Mouse (Mus musculus): ENCODE results near the gene Smim24. TPM values are rescaled to one million over a fixed set of nuclear protein-coding genes. Genes with fewer than 3 reads are reported as not detected.
A peak's percentile ranks its signal among the peaks of the same experiment; 100 is the strongest.

The Smim24 gene
- polyA plus RNA-seq, 1 experiment: not detected

- H3K27ac ChIP-seq (ENCODE audit: insufficient read depth, low read depth, low read length): no peak overlapping the region
- peaks cover 84% of the 10 kb centered on the region for H3K4me1 ChIP-seq (ENCODE audit: control insufficient read depth, insufficient read depth, low read length)
Observed at GRCm38 (mm10) chr10:81421041-81421796, 28.4 kb downstream of the Smim24 start.

GRCm38 (mm10) chr10:81421797-81422100, 28.9 kb downstream of the Smim24 start:
- no peak overlapping the region for H3K4me3 ChIP-seq (ENCODE audit: insufficient read depth, low read depth, low read length)
- TF ChIP-seq CTCF (IDR thresholded peaks at IDR 0.05; ENCODE audit: insufficient read depth, low read depth, low read length): no peak
- TF ChIP-seq POLR2A (IDR thresholded peaks at IDR 0.05; ENCODE audit: insufficient read depth, low read depth, low read length): no peak
- H3K27ac ChIP-seq (ENCODE audit: insufficient read depth, low read depth, low read length): no peak overlapping the region
- 81% methylated on average over 5 of the region's 5 CpGs for WGBS
- peaks cover 84% of the 10 kb centered on the region for H3K4me1 ChIP-seq (ENCODE audit: control insufficient read depth, insufficient read depth, low read length)

More at GRCm38 (mm10) chr10:81421041-81421796, 28.4 kb downstream of the Smim24 start:
- WGBS: 72% methylated on average over 4 of the region's 4 CpGs
- H3K4me3 ChIP-seq (ENCODE audit: insufficient read depth, low read depth, low read length): no peak overlapping the region
- no peak for TF ChIP-seq POLR2A (IDR thresholded peaks at IDR 0.05; ENCODE audit: insufficient read depth, low read depth, low read length)
- TF ChIP-seq CTCF (IDR thresholded peaks at IDR 0.05; ENCODE audit: insufficient read depth, low read depth, low read length): no peak

- peaks cover 83% of the 10 kb centered on the region for H3K4me1 ChIP-seq (ENCODE audit: control insufficient read depth, insufficient read depth, low read length)
- H3K27ac ChIP-seq (ENCODE audit: insufficient read depth, low read depth, low read length): no peak overlapping the region
- no peak for TF ChIP-seq POLR2A (IDR thresholded peaks at IDR 0.05; ENCODE audit: insufficient read depth, low read depth, low read length)
- no peak for TF ChIP-seq CTCF (IDR thresholded peaks at IDR 0.05; ENCODE audit: insufficient read depth, low read depth, low read length)
- H3K4me3 ChIP-seq (ENCODE audit: insufficient read depth, low read depth, low read length): no peak overlapping the region
- 61% methylated on average over 6 of the region's 6 CpGs for WGBS
Observed at GRCm38 (mm10) chr10:81422191-81422590, 29.3 kb downstream of the Smim24 start.

- 80% methylated on average over 3 of the region's 3 CpGs for WGBS
- H3K27ac ChIP-seq (ENCODE audit: insufficient read depth, low read depth, low read length): no peak overlapping the region
- H3K4me1 ChIP-seq (ENCODE audit: control insufficient read depth, insufficient read depth, low read length): peaks cover 81% of the 10 kb centered on the region
- H3K4me3 ChIP-seq (ENCODE audit: insufficient read depth, low read depth, low read length): no peak overlapping the region
- TF ChIP-seq POLR2A (IDR thresholded peaks at IDR 0.05; ENCODE audit: insufficient read depth, low read depth, low read length) (no peak), CTCF (IDR thresholded peaks at IDR 0.05; ENCODE audit: insufficient read depth, low read depth, low read length) (no peak)
Observed at GRCm38 (mm10) chr10:81422661-81423217, 29.9 kb downstream of the Smim24 start.

GRCm38 (mm10) chr10:81423476-81424245, 30.8 kb downstream of the Smim24 start:
- 80% methylated on average over 4 of the region's 4 CpGs for WGBS
- TF ChIP-seq POLR2A (IDR thresholded peaks at IDR 0.05; ENCODE audit: insufficient read depth, low read depth, low read length) (no peak), CTCF (IDR thresholded peaks at IDR 0.05; ENCODE audit: insufficient read depth, low read depth, low read length) (no peak)
- H3K4me3 ChIP-seq (ENCODE audit: insufficient read depth, low read depth, low read length): no peak overlapping the region; the same call in 1 of the 2 replicates
- peaks cover 72% of the 10 kb centered on the region for H3K4me1 ChIP-seq (ENCODE audit: control insufficient read depth, insufficient read depth, low read length)
- no peak overlapping the region for H3K27ac ChIP-seq (ENCODE audit: insufficient read depth, low read depth, low read length)

- TF ChIP-seq CTCF (IDR thresholded peaks at IDR 0.05; ENCODE audit: insufficient read depth, low read depth, low read length): no peak
- no peak for TF ChIP-seq POLR2A (IDR thresholded peaks at IDR 0.05; ENCODE audit: insufficient read depth, low read depth, low read length)
- peaks cover 69% of the 10 kb centered on the region for H3K4me1 ChIP-seq (ENCODE audit: control insufficient read depth, insufficient read depth, low read length)
- 13% methylated on average over 25 of the region's 25 CpGs for WGBS
- H3K27ac ChIP-seq (ENCODE audit: insufficient read depth, low read depth, low read length): peak overlapping the region; percentile 52; the same call in 1 of the 2 replicates
- peak overlapping the region; percentile 23; the same call in 1 of the 2 replicates for H3K4me3 ChIP-seq (ENCODE audit: insufficient read depth, low read depth, low read length)
Observed at GRCm38 (mm10) chr10:81424246-81425051, 31.6 kb downstream of the Smim24 start.

GRCm38 (mm10) chr10:81425236-81425850, 32.5 kb downstream of the Smim24 start:
- WGBS: 36% methylated on average over 10 of the region's 10 CpGs
- peak overlapping the region; percentile 23 for H3K4me3 ChIP-seq (ENCODE audit: insufficient read depth, low read depth, low read length)
- peaks cover 64% of the 10 kb centered on the region for H3K4me1 ChIP-seq (ENCODE audit: control insufficient read depth, insufficient read depth, low read length)
- peak overlapping the region; percentile 52 for H3K27ac ChIP-seq (ENCODE audit: insufficient read depth, low read depth, low read length)
- TF ChIP-seq CTCF (IDR thresholded peaks at IDR 0.05; ENCODE audit: insufficient read depth, low read depth, low read length) (no peak), POLR2A (IDR thresholded peaks at IDR 0.05; ENCODE audit: insufficient read depth, low read depth, low read length) (no peak)

GRCm38 (mm10) chr10:81426081-81426671, 33.3 kb downstream of the Smim24 start:
- 0 out of 2 replicates have a peak overlapping the region, but pooled peaks have one; percentile 66 for H3K27ac ChIP-seq (ENCODE audit: insufficient read depth, low read depth, low read length)
- TF ChIP-seq CTCF (IDR thresholded peaks at IDR 0.05; ENCODE audit: insufficient read depth, low read depth, low read length) (no peak), POLR2A (IDR thresholded peaks at IDR 0.05; ENCODE audit: insufficient read depth, low read depth, low read length) (no peak)
- H3K4me1 ChIP-seq (ENCODE audit: control insufficient read depth, insufficient read depth, low read length): peaks cover 59% of the 10 kb centered on the region
- 0% methylated on average over 27 of the region's 33 CpGs for WGBS
- H3K4me3 ChIP-seq (ENCODE audit: insufficient read depth, low read depth, low read length): peak overlapping the region; percentile 75
